Mouse (Mus musculus) c-Kit-positive CD71-negative TER-119-negative erythroid progenitor cells, embryonic 14.5 days (primary cell): ENCODE data around the gene Jak2.
A peak's percentile ranks its signal among the peaks of the same experiment; 100 is the strongest.

Experiments
- DNase-seq: peaks from one replicate; pipeline ENCODE4 v3.0.0-alpha.2; 2013; ENCODE audit warnings: low read depth

The Jak2 gene

GRCm38 (mm10) chr19:29252831-29253545 lies 1.4 kb downstream of the Jak2 start:
- DNase-seq: no peak

- peak; percentile 85 for DNase-seq
These were observed 2.1 kb downstream of the Jak2 start for GRCm38 (mm10) chr19:29253728-29254127.

DNA sequence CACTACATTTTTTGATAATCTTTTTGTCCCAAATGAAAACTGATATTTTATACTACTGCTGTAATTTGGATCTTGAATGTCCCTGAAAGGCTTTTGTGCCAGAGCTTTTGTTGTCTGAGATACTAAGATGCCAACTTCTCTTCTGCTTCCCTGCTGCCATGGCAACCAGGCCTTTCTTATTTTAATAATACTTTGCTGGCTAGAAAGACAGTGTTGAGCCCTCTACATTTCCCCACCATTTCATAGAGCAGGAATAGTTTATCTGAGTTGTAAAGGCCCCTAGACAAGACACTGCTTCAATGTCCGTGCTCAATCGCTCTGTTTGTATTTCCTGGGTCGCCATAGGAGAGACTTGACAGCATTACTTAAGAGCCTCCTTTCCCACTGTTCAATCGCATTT lies 3.0 kb downstream of the Jak2 start:
- no peak for DNase-seq

GRCm38 (mm10) chr19:29255327-29256027 lies 3.8 kb downstream of the Jak2 start:
- DNase-seq: no peak

DNA sequence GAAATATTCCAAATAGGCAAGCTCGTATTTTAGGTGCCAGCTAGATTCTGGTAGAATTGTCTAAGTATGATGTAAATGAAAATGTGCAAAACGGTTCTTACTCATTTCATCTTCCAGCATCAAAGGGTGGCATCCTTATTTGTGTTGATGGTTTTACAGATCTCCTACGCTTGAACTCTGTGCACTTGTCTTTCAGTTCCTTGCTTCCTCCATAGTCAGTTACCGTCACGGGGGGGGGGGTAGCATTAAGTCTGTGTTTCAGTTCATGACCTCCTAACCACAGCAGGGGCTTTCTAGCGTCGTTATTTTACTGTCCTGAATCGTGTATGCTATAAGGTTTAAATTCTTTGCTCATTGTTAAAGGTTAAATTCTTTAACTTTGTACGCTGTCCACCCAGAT lies 10.0 kb downstream of the Jak2 start:
- DNase-seq: no peak

GRCm38 (mm10) chr19:29263492-29263891 lies 11.9 kb downstream of the Jak2 start:
- DNase-seq: no peak

GRCm38 (mm10) chr19:29265538-29265937 lies 13.9 kb downstream of the Jak2 start:
- DNase-seq: no peak

GRCm38 (mm10) chr19:29267075-29267868 lies 15.6 kb downstream of the Jak2 start:
- no peak for DNase-seq

DNA sequence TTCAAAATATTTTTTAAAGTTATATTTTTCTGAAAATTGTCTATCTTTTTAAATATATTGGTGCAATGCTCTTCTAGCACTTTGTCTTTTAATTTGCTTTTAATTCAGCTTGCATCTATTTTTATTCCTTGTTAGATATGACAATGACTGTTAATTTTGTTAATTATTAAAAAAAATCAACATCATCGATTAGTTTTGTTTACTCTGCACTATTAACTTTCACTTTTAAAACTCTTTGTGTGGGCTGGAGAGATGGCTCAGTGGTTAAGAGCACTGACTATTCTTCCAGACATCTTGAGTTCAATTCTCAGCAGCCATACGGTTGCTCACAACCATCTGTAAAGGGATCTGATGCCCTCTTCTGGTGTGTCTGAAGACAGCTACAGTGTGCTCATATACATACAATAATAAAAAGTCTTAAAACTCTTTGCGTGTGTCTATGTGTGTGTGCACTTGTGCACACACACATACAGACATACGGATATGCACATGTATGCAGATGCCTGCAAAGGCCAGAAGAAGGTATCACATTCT lies 17.2 kb downstream of the Jak2 start:
- DNase-seq: no peak

DNA sequence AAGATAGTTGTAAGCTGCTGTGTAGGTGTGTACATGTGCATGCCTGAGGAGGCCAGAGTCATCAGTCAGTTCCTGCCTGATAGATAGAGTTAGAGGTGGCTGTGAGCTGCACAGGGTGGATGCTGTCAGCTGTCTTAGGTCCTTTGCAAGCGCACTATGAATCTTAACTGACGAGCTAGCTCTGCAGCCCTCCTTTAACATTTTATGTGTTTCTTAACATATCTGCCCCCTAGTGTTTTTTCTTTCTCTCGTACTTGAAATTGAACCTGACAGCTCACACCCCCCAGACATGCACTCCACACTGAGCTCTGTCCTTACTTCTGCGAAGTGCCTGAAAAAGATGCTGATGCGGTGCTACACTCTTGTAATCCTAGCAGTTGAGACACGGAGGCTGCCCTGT lies 18.6 kb downstream of the Jak2 start:
- DNase-seq: no peak

- DNase-seq: no peak
These were observed 19.5 kb downstream of the Jak2 start for GRCm38 (mm10) chr19:29271147-29271578.

DNA sequence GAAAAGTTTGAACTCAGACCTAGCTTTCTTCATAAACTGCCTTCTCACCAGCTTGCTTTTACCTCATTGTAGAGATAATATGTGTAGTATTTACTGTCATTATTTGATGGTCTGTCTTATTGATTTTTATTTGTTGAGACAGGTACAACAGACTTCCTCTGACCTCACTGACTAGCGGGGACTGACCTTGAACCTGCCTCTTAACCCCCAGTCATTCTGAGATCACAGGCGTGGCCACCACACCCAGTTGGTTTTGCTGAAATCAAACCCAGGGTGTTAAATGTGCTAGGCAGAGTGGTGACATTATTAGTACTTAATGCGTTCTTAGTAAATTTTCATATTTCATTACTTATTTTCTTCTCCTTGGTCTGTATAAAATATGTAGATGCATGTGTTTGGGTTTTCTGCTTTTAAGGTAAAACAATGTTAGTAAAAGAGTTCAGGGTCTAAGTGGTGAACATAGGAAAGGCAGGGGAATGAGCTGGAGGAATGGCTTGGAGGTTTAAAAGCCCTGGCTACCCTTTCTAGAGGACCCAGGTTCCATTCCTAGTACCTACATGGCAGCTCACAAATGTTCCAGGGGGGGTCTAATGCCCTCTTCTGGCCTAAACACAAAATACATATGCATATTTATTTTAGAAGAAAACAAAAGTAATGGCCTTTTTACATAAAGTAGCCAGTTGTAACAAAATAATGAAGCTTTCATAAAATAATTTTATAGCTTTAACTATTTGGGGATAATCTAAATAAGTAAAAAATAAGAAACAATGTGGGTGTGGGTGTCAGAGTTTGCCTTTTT lies 20.6 kb downstream of the Jak2 start:
- DNase-seq: no peak

GRCm38 (mm10) chr19:29276414-29276813 lies 24.8 kb downstream of the Jak2 start:
- no peak for DNase-seq

DNA sequence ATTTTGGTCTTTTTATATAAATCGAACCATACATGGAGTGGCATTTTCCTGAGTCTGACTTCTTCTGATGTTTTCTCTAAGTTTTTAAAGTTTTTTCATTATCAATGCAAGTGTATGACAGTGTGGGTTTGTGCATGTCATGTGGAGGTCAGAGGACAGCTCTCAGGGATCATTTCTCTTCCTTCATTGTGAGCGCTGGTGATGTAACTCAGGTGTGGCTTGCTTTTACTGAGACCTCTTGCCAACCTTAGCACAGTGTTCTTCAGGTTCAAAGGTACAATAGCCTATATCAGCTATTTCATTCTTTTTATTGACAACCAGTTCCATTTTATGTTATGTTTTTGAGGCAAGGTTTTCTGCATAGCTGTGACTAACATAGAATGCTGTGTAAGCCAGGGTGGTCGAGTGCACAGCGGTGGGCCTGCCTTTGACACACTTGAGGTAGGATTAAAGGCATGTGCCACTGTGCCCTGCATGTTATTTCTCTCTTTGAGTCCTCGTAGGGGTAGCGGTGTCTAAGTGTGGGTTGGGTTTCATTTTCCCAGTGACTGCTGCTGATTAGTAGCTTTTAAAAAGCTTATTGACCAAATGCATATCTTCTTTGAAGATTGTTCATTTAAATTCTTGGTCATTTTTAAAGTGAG lies 27.4 kb downstream of the Jak2 start:
- no peak for DNase-seq

GRCm38 (mm10) chr19:29285451-29285869 lies 33.8 kb downstream of the Jak2 start:
- DNase-seq: no peak

- no peak for DNase-seq
These were observed 36.2 kb downstream of the Jak2 start for GRCm38 (mm10) chr19:29287863-29288262.

GRCm38 (mm10) chr19:29291532-29291931 lies 39.9 kb downstream of the Jak2 start:
- no peak for DNase-seq

DNA sequence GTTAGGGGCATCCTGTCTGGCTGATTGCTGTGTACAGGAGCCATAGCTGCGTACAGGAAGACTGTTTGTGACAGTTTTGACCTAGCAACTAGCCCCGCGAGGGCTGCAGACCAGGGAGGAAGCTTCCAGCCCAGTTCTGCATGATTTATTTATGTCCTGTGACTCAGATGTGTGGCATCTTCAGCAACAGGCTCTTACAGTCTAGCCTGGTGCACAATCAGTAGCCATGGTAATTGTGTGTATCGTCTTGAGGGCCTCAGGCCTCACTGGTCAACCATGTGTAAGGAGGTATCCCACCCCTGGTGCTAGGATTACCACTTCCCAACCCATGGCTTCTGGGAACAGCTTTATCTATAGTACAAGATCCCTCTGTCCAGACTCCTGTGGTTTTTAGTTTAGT lies 40.9 kb downstream of the Jak2 start:
- no peak for DNase-seq

GRCm38 (mm10) chr19:29294756-29295155 lies 43.1 kb downstream of the Jak2 start:
- DNase-seq: no peak

DNA sequence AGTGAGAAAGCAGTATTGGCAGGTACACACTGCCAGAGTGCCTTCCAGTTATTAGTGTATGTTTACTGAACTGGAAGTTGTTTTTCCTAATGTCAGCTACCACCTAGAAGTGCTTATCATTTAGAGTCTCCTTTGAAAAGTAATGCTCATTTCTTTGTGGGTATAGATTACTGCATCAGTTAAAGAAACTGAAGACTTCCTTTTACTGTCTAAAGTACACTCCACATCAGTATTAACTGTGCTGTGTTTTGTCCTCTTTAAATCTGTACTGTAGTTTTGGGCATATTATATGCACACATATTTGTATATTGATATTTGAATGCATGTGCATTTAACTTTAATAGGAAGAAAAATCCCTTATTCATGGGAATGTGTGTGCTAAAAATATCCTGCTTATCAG lies 44.5 kb downstream of the Jak2 start:
- DNase-seq: no peak

DNA sequence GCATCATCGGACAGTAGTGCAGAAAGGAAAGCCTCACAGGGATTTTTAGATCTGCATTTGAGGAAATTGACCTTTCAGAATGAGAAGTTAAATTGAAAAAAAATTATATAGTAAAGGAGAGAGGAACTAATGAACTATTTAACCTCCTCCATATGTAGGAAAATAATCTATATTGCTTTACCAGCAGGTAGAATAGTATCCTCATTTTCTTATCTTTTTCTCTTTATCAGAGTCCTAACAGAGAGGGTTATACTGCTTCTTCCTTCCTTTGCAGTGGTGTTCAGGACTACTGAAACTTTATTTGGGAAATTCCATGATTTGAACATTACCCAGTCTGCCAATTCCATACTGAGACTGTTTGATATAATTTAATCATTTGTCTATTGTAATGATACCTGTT lies 45.7 kb downstream of the Jak2 start:
- no peak for DNase-seq
